19 mouse cellular contexts compared by ENCODE assay signal in genomic region chr19:4481326-4481725, GRCm38 (mm10). TPM values are rescaled to one million over a fixed set of nuclear protein-coding genes. Genes with fewer than 3 reads are reported as not detected.
DNase-seq lines count a peak whose midpoint lies in the region; ATAC-seq lines count a peak whose summit lies in the region.
"Had no signal": no experiment of that assay in that cellular context is flagged by ENCODE, and none has a peak within 500 bp of the region (broad histone marks: within the 10 kb centered on the region; RNA-seq: fewer than 3 reads in every experiment).

No protein-coding gene starts in this region.

- DNase-seq in cerebellum, adult 18-20 months = peak; percentile 60 to 75
- DNase-seq in right cerebral cortex, postnatal 25 days = peak; percentile 51
- DNase-seq in right cerebral cortex, postnatal 14 days = no peak
- DNase-seq in left cerebral cortex, postnatal 25 days (ENCODE audit: low spot score in 2 of 2) = peak; percentile 47 to 93
- DNase-seq in kidney, postnatal 4 days = no peak
- DNase-seq in layer of hippocampus, adult 9-10 months (ENCODE audit: low spot score) = no peak
- DNase-seq: adrenal gland, postnatal 10 days; gastrocnemius, postnatal 36 days; kidney, adult 18-20 months; kidney, postnatal 10 days; thymus, postnatal 25 days had no signal

- no peak for ATAC-seq in cerebellum, adult (ENCODE audit: insufficient number of reproducible peaks, low FRiP score, low TSS enrichment)
- ATAC-seq: activated CD4-positive, CD25-positive, alpha-beta regulatory T cell, adult 4 months; forebrain, embryonic 13.5 days; lung, postnatal 0 days had no signal

- intact Hi-C loops in left cerebral cortex, postnatal 25 days (cut with DNase I) = loop anchor here (5.0 kb wide), 1 partner anchor 216 kb away; the partner anchor contains the start of gene Gm960

RNA-seq across cellular contexts. Expression of gene Syt12, which starts 4.1 kb away (rescaled TPM):
- total RNA-seq in left cerebral cortex, postnatal 25 days (2021) = 10 to 100 TPM; 38.2 to 43.4 TPM
- total RNA-seq: common myeloid progenitor, adult 5-6 weeks; monocyte, adult 5-6 weeks had no signal

RNA-seq across cellular contexts. Expression of gene 2010003K11Rik, which starts 17.1 kb away (rescaled TPM):
- total RNA-seq in left cerebral cortex, postnatal 25 days (2021) = not detected
- total RNA-seq: common myeloid progenitor, adult 5-6 weeks; gastrocnemius, postnatal 36 days; layer of hippocampus, adult 2 months; left cerebral cortex, adult 8-10 months; monocyte, adult 5-6 weeks had no signal

RNA-seq across cellular contexts. Expression of gene Pcx, which starts 28.9 kb away (rescaled TPM):
- total RNA-seq in left cerebral cortex, postnatal 25 days (2021) = 10 to 100 TPM; 56.9 to 66.3 TPM
- total RNA-seq: monocyte, adult 5-6 weeks had no signal

RNA-seq across cellular contexts. Expression of gene Rhod, which starts 42.1 kb away (rescaled TPM):
- total RNA-seq in left cerebral cortex, postnatal 25 days (2021) = under 1 TPM; 0.57 to 0.64 TPM
- total RNA-seq: common myeloid progenitor, adult 5-6 weeks; monocyte, adult 5-6 weeks had no signal

Comparison
In these comparisons a context has a peak if more than half of its experiments do, and no peak if none do; other contexts are left out.
1. DNase-seq: peak in cerebellum, adult 18-20 months (2 of 2), right cerebral cortex, postnatal 25 days (single experiment) and left cerebral cortex, postnatal 25 days (2 of 2); none in right cerebral cortex, postnatal 14 days (single experiment), kidney, postnatal 4 days (0 of 2) and layer of hippocampus, adult 9-10 months (single experiment).